Mouse (Mus musculus) hindbrain, embryonic 15.5 days (tissue): Measurements from ENCODE around the gene 2410015M20Rik. TPM values are rescaled to one million over a fixed set of nuclear protein-coding genes. Genes with fewer than 3 reads are reported as not detected.
A peak's percentile ranks its signal among the peaks of the same experiment; 100 is the strongest.

ENCODE experiments used
- ATAC-seq: fragments of 200-750 bp; cut with Nextera tagmentation; 2 replicates; pipeline ENCODE4 v1.8.0; 2017; ENCODE audit warnings: low read depth, moderate number of reproducible peaks, moderate TSS enrichment; ENCODE audit not compliant: low FRiP score
- H3K27ac ChIP-seq: fragments of 300-500 bp; sonication (generic); replicated peaks from 2 replicates; pipeline ENCODE4 v1.5.1; 2015; ENCODE audit warnings: mild to moderate bottlenecking, inconsistent platforms
- H3K27me3 ChIP-seq: fragments of 300-500 bp; sonication (generic); 2 replicates; pipeline ENCODE4 v1.6.1; 2015; ENCODE audit warnings: control low read depth, inconsistent platforms
- H3K36me3 ChIP-seq: fragments of 300-500 bp; sonication (generic); 2 replicates; pipeline ENCODE4 v1.6.1; 2015; ENCODE audit warnings: control low read depth, inconsistent platforms
- H3K4me1 ChIP-seq: fragments of 300-500 bp; sonication (generic); replicated peaks from 2 replicates; pipeline ENCODE4 v1.6.1; 2015; ENCODE audit warnings: control low read depth, inconsistent platforms
- H3K4me2 ChIP-seq: fragments of 300-500 bp; sonication (generic); 2 replicates; pipeline ENCODE4 v1.6.1; 2015; ENCODE audit warnings: moderate library complexity, mild to moderate bottlenecking, inconsistent platforms
- H3K4me3 ChIP-seq: fragments of 300-500 bp; sonication (generic); 2 replicates; pipeline ENCODE4 v1.5.1; 2015; ENCODE audit warnings: mild to moderate bottlenecking, inconsistent platforms
- H3K9ac ChIP-seq: fragments of 300-500 bp; sonication (generic); 2 replicates; pipeline ENCODE4 v1.6.1; 2015; ENCODE audit warnings: inconsistent platforms
- H3K9me3 ChIP-seq: fragments of 300-500 bp; sonication (generic); 2 replicates; pipeline ENCODE4 v1.6.1; 2016; ENCODE audit warnings: control low read depth, inconsistent platforms
- WGBS: fragments of 180-500 bp; shearing (Covaris S2); methylation state at CpG from one replicate; pipeline ENCODE4 v1.1.7; 2015; 5-methylcytosine and 5-hydroxymethylcytosine counted together
- polyA plus RNA-seq: library from polyadenylated mRNA; unstranded; fragments of >200 nt; fragmentation: Nextera tagmentation; extraction: Ambion mirVana; gene quantifications from 2 replicates; pipeline ENCODE4 v1.2.1, GENCODE M21; 2015

2410015M20Rik gene
- polyA plus RNA-seq, 1 experiment from 2014 or later, result 180 TPM

GRCm38 (mm10) chr17:56611861-56612564 lies 2.4 kb upstream of the 2410015M20Rik start:
- no peak overlapping the region for H3K4me2 ChIP-seq
- ATAC-seq, result no peak
- WGBS, result 16% methylated on average over 14 of the region's 14 CpGs
- H3K4me1 ChIP-seq, result peaks cover 54% of the 10 kb centered on the region
- no peak overlapping the region for H3K4me3 ChIP-seq
- no peaks in the 10 kb centered on the region for H3K9me3 ChIP-seq
- H3K36me3 ChIP-seq, result peaks cover 20% of the 10 kb centered on the region
- no peaks in the 10 kb centered on the region for H3K27me3 ChIP-seq
- no peak overlapping the region for H3K27ac ChIP-seq
- no peak overlapping the region for H3K9ac ChIP-seq

GRCm38 (mm10) chr17:56611323-56611722 lies 1.8 kb upstream of the 2410015M20Rik start:
- 60% methylated on average over 2 of the region's 2 CpGs for WGBS
- H3K4me3 ChIP-seq, result no peak overlapping the region
- no peaks in the 10 kb centered on the region for H3K27me3 ChIP-seq
- no peak overlapping the region for H3K27ac ChIP-seq
- no peaks in the 10 kb centered on the region for H3K9me3 ChIP-seq
- peaks cover 54% of the 10 kb centered on the region for H3K4me1 ChIP-seq
- peaks cover 20% of the 10 kb centered on the region for H3K36me3 ChIP-seq
- no peak overlapping the region for H3K9ac ChIP-seq
- no peak overlapping the region for H3K4me2 ChIP-seq
- no peak for ATAC-seq

- H3K4me3 ChIP-seq, result peak overlapping the region; percentile 63
- H3K4me1 ChIP-seq, result peaks cover 32% of the 10 kb centered on the region
- H3K9ac ChIP-seq, result peak overlapping the region; percentile 71
- ATAC-seq, result no peak
- peaks cover 36% of the 10 kb centered on the region for H3K36me3 ChIP-seq
- H3K4me2 ChIP-seq, result peak overlapping the region; percentile 68
- H3K27ac ChIP-seq, result peak overlapping the region; percentile 89; the same call in 1 of the 2 replicates
- no peaks in the 10 kb centered on the region for H3K27me3 ChIP-seq
- H3K9me3 ChIP-seq, result no peaks in the 10 kb centered on the region
- 57% methylated on average over 5 of the region's 5 CpGs for WGBS
These were observed 872 bp downstream of the 2410015M20Rik start for GRCm38 (mm10) chr17:56608699-56609098.

GRCm38 (mm10) chr17:56607521-56608062 lies 2.0 kb downstream of the 2410015M20Rik start:
- Histone ChIP-seq H3K4me2 (no peak overlapping the region), H3K9me3 (no peaks in the 10 kb centered on the region), H3K27me3 (no peaks in the 10 kb centered on the region), H3K9ac (no peak overlapping the region), H3K4me1 (peaks cover 30% of the 10 kb centered on the region), H3K4me3 (no peak overlapping the region), H3K27ac (no peak overlapping the region), H3K36me3 (peaks cover 47% of the 10 kb centered on the region)
- WGBS, result 85% methylated on average over 3 of the region's 3 CpGs
- no peak for ATAC-seq

- no peaks in the 10 kb centered on the region for H3K27me3 ChIP-seq
- ATAC-seq, result no peak
- H3K4me1 ChIP-seq, result peaks cover 22% of the 10 kb centered on the region
- no peak overlapping the region for H3K27ac ChIP-seq
- H3K4me3 ChIP-seq, result no peak overlapping the region
- H3K4me2 ChIP-seq, result no peak overlapping the region
- 92% methylated on average over 9 of the region's 9 CpGs for WGBS
- H3K9me3 ChIP-seq, result no peaks in the 10 kb centered on the region
- H3K36me3 ChIP-seq, result peaks cover 68% of the 10 kb centered on the region
- H3K9ac ChIP-seq, result no peak overlapping the region
These were observed 4.1 kb downstream of the 2410015M20Rik start for GRCm38 (mm10) chr17:56605431-56605830.

GRCm38 (mm10) chr17:56604422-56604821 lies 5.1 kb downstream of the 2410015M20Rik start:
- H3K27ac ChIP-seq, result no peak overlapping the region
- ATAC-seq, result no peak
- H3K36me3 ChIP-seq, result peaks cover 78% of the 10 kb centered on the region
- H3K9ac ChIP-seq, result no peak overlapping the region
- H3K27me3 ChIP-seq, result no peaks in the 10 kb centered on the region
- H3K4me2 ChIP-seq, result no peak overlapping the region
- 94% methylated on average over 3 of the region's 3 CpGs for WGBS
- H3K9me3 ChIP-seq, result no peaks in the 10 kb centered on the region
- peaks cover 18% of the 10 kb centered on the region for H3K4me1 ChIP-seq
- H3K4me3 ChIP-seq, result no peak overlapping the region

GRCm38 (mm10) chr17:56604070-56604380 lies 5.5 kb downstream of the 2410015M20Rik start:
- 91% methylated on average over 9 of the region's 9 CpGs for WGBS
- Histone ChIP-seq H3K4me1 (peaks cover 17% of the 10 kb centered on the region), H3K4me2 (no peak overlapping the region), H3K27me3 (no peaks in the 10 kb centered on the region), H3K9me3 (no peaks in the 10 kb centered on the region), H3K27ac (no peak overlapping the region), H3K4me3 (no peak overlapping the region), H3K9ac (no peak overlapping the region), H3K36me3 (peaks cover 82% of the 10 kb centered on the region)
- ATAC-seq, result no peak

GRCm38 (mm10) chr17:56603186-56604069 lies 6.1 kb downstream of the 2410015M20Rik start:
- Histone ChIP-seq H3K4me2 (no peak overlapping the region), H3K36me3 (peaks cover 82% of the 10 kb centered on the region), H3K4me1 (peaks cover 11% of the 10 kb centered on the region), H3K4me3 (no peak overlapping the region), H3K9me3 (no peaks in the 10 kb centered on the region), H3K27ac (no peak overlapping the region), H3K27me3 (no peaks in the 10 kb centered on the region), H3K9ac (no peak overlapping the region)
- 96% methylated on average over 28 of the region's 28 CpGs for WGBS
- ATAC-seq, result no peak

- H3K27me3 ChIP-seq, result no peaks in the 10 kb centered on the region
- no peak for ATAC-seq
- H3K36me3 ChIP-seq, result peaks cover 90% of the 10 kb centered on the region
- H3K4me3 ChIP-seq, result no peak overlapping the region
- H3K9me3 ChIP-seq, result no peaks in the 10 kb centered on the region
- H3K9ac ChIP-seq, result no peak overlapping the region
- WGBS, result 87% methylated on average over 8 of the region's 8 CpGs
- H3K4me1 ChIP-seq, result peaks cover 18% of the 10 kb centered on the region
- H3K4me2 ChIP-seq, result no peak overlapping the region
- no peak overlapping the region for H3K27ac ChIP-seq
These were observed 15.9 kb downstream of the 2410015M20Rik start for GRCm38 (mm10) chr17:56593527-56594271.

GRCm38 (mm10) chr17:56592553-56592952 lies 17.0 kb downstream of the 2410015M20Rik start:
- Histone ChIP-seq H3K36me3 (peaks cover 87% of the 10 kb centered on the region), H3K9me3 (no peaks in the 10 kb centered on the region), H3K9ac (no peak overlapping the region), H3K27ac (no peak overlapping the region), H3K4me2 (no peak overlapping the region), H3K27me3 (no peaks in the 10 kb centered on the region), H3K4me3 (no peak overlapping the region), H3K4me1 (peaks cover 28% of the 10 kb centered on the region)
- no peak for ATAC-seq

GRCm38 (mm10) chr17:56588921-56589320 lies 20.6 kb downstream of the 2410015M20Rik start:
- WGBS, result 97% methylated on average over 4 of the region's 4 CpGs
- ATAC-seq, result no peak
- Histone ChIP-seq H3K9ac (no peak overlapping the region), H3K9me3 (no peaks in the 10 kb centered on the region), H3K27me3 (no peaks in the 10 kb centered on the region), H3K4me2 (no peak overlapping the region), H3K4me1 (peaks cover 47% of the 10 kb centered on the region), H3K27ac (no peak overlapping the region), H3K4me3 (no peak overlapping the region), H3K36me3 (peaks cover 60% of the 10 kb centered on the region)
